Mouse (Mus musculus): ENCODE data around the gene Pik3c2a. TPM values are rescaled to one million over a fixed set of nuclear protein-coding genes. Genes with fewer than 3 reads are reported as not detected.

Pik3c2a gene
- polyA plus RNA-seq, 1 experiment from 2014 or later, result 29.1 TPM

- Histone ChIP-seq H3K4me2 (replicated peaks; ENCODE audit: low read depth, low read length) (peak within 1 kb of the TSS; percentile 80), H3K27ac (ENCODE audit: low read length) (peak within 1 kb of the TSS; percentile 87), H3K4me3 (ENCODE audit: low read length) (peak within 1 kb of the TSS; percentile 89), H3K9ac (replicated peaks; ENCODE audit: low read length) (peak within 1 kb of the TSS; percentile 96), H3K4me1 (ENCODE audit: insufficient read depth, low read length) (peaks cover 14% of the 10 kb centered on the region), H3K27me3 (ENCODE audit: insufficient read depth, low read length) (no peaks in the 10 kb centered on the region), H3K36me3 (ENCODE audit: insufficient read depth, low read length) (peaks cover 31% of the 10 kb centered on the region), H3K9me3 (ENCODE audit: low read length) (no peaks in the 10 kb centered on the region)
- WGBS, result under 1% methylated on average over 77 of the region's 78 CpGs
- ATAC-seq (ENCODE audit: low FRiP score, low TSS enrichment), result peak; percentile 98
Measured at GRCm38 (mm10) chr7:116333713-116334668, 109.3 kb downstream of the Pik3c2a start, which contains the start of gene Rps13. Gene Rps13 (minus strand): TSS chr7:116334195.

GRCm38 (mm10) chr7:116331246-116331645, 112.0 kb downstream of the Pik3c2a start:
- H3K27me3 ChIP-seq (ENCODE audit: insufficient read depth, low read length), result no peaks in the 10 kb centered on the region
- no peak overlapping the region for H3K4me3 ChIP-seq (ENCODE audit: low read length)
- no peak overlapping the region for H3K9ac ChIP-seq (replicated peaks; ENCODE audit: low read length)
- peaks cover 14% of the 10 kb centered on the region for H3K4me1 ChIP-seq (ENCODE audit: insufficient read depth, low read length)
- no peak overlapping the region for H3K27ac ChIP-seq (ENCODE audit: low read length)
- 90% methylated on average over 2 of the region's 2 CpGs for WGBS
- H3K9me3 ChIP-seq (ENCODE audit: low read length), result no peaks in the 10 kb centered on the region
- H3K4me2 ChIP-seq (replicated peaks; ENCODE audit: low read depth, low read length), result no peak overlapping the region
- no peak for ATAC-seq (ENCODE audit: low FRiP score, low TSS enrichment)
- H3K36me3 ChIP-seq (ENCODE audit: insufficient read depth, low read length), result peaks cover 31% of the 10 kb centered on the region

GRCm38 (mm10) chr7:116329858-116330257, 113.4 kb downstream of the Pik3c2a start:
- ATAC-seq (ENCODE audit: low FRiP score, low TSS enrichment), result no peak

GRCm38 (mm10) chr7:116328777-116329176, 114.5 kb downstream of the Pik3c2a start:
- WGBS, result 76% methylated on average over 7 of the region's 7 CpGs
- Histone ChIP-seq H3K36me3 (ENCODE audit: insufficient read depth, low read length) (peaks cover 31% of the 10 kb centered on the region), H3K4me2 (replicated peaks; ENCODE audit: low read depth, low read length) (no peak overlapping the region), H3K27me3 (ENCODE audit: insufficient read depth, low read length) (no peaks in the 10 kb centered on the region), H3K9me3 (ENCODE audit: low read length) (no peaks in the 10 kb centered on the region), H3K4me1 (ENCODE audit: insufficient read depth, low read length) (peaks cover 8% of the 10 kb centered on the region), H3K9ac (replicated peaks; ENCODE audit: low read length) (no peak overlapping the region), H3K4me3 (ENCODE audit: low read length) (no peak overlapping the region), H3K27ac (ENCODE audit: low read length) (no peak overlapping the region)
- ATAC-seq (ENCODE audit: low FRiP score, low TSS enrichment), result no peak

More at GRCm38 (mm10) chr7:116329858-116330257, 113.4 kb downstream of the Pik3c2a start:
- Histone ChIP-seq H3K9ac (replicated peaks; ENCODE audit: low read length) (no peak overlapping the region), H3K27ac (ENCODE audit: low read length) (no peak overlapping the region), H3K4me1 (ENCODE audit: insufficient read depth, low read length) (peaks cover 11% of the 10 kb centered on the region), H3K27me3 (ENCODE audit: insufficient read depth, low read length) (no peaks in the 10 kb centered on the region), H3K36me3 (ENCODE audit: insufficient read depth, low read length) (peaks cover 31% of the 10 kb centered on the region), H3K4me3 (ENCODE audit: low read length) (no peak overlapping the region), H3K9me3 (ENCODE audit: low read length) (no peaks in the 10 kb centered on the region), H3K4me2 (replicated peaks; ENCODE audit: low read depth, low read length) (no peak overlapping the region)
- WGBS, result 87% methylated on average over 4 of the region's 4 CpGs

- no peak for ATAC-seq (ENCODE audit: low FRiP score, low TSS enrichment)
- WGBS, result 88% methylated on average over 5 of the region's 5 CpGs
- Histone ChIP-seq H3K27ac (ENCODE audit: low read length) (no peak overlapping the region), H3K36me3 (ENCODE audit: insufficient read depth, low read length) (peaks cover 31% of the 10 kb centered on the region), H3K9ac (replicated peaks; ENCODE audit: low read length) (no peak overlapping the region), H3K4me1 (ENCODE audit: insufficient read depth, low read length) (peaks cover 5% of the 10 kb centered on the region), H3K9me3 (ENCODE audit: low read length) (no peaks in the 10 kb centered on the region), H3K27me3 (ENCODE audit: insufficient read depth, low read length) (no peaks in the 10 kb centered on the region), H3K4me2 (replicated peaks; ENCODE audit: low read depth, low read length) (no peak overlapping the region), H3K4me3 (ENCODE audit: low read length) (no peak overlapping the region)
Measured at GRCm38 (mm10) chr7:116327901-116328300, 115.3 kb downstream of the Pik3c2a start.

GRCm38 (mm10) chr7:116323331-116323964, 119.8 kb downstream of the Pik3c2a start:
- Histone ChIP-seq H3K9me3 (ENCODE audit: low read length) (no peaks in the 10 kb centered on the region), H3K4me1 (ENCODE audit: insufficient read depth, low read length) (no peaks in the 10 kb centered on the region), H3K27ac (ENCODE audit: low read length) (no peak overlapping the region), H3K4me3 (ENCODE audit: low read length) (no peak overlapping the region), H3K27me3 (ENCODE audit: insufficient read depth, low read length) (no peaks in the 10 kb centered on the region), H3K36me3 (ENCODE audit: insufficient read depth, low read length) (no peaks in the 10 kb centered on the region), H3K9ac (replicated peaks; ENCODE audit: low read length) (no peak overlapping the region), H3K4me2 (replicated peaks; ENCODE audit: low read depth, low read length) (no peak overlapping the region)
- 33% methylated on average over 10 of the region's 10 CpGs for WGBS
- peak; percentile 76 for ATAC-seq (ENCODE audit: low FRiP score, low TSS enrichment)

- peaks cover 10% of the 10 kb centered on the region; the same call in 1 of the 2 replicates for H3K27me3 ChIP-seq (ENCODE audit: insufficient read depth, low read length)
- H3K9ac ChIP-seq (replicated peaks; ENCODE audit: low read length), result no peak overlapping the region
- peaks cover 12% of the 10 kb centered on the region for H3K4me1 ChIP-seq (ENCODE audit: insufficient read depth, low read length)
- WGBS, result 20% methylated on average over 9 of the region's 9 CpGs
- H3K9me3 ChIP-seq (ENCODE audit: low read length), result no peaks in the 10 kb centered on the region
- H3K27ac ChIP-seq (ENCODE audit: low read length), result peak overlapping the region; percentile 86
- peak overlapping the region; percentile 97 for H3K4me2 ChIP-seq (replicated peaks; ENCODE audit: low read depth, low read length)
- no peaks in the 10 kb centered on the region for H3K36me3 ChIP-seq (ENCODE audit: insufficient read depth, low read length)
- H3K4me3 ChIP-seq (ENCODE audit: low read length), result peak overlapping the region; percentile 14; the same call in 1 of the 2 replicates
- ATAC-seq (ENCODE audit: low FRiP score, low TSS enrichment), result peak; percentile 37
Measured at GRCm38 (mm10) chr7:116309456-116309855, 133.8 kb downstream of the Pik3c2a start.

GRCm38 (mm10) chr7:116308632-116308991, 134.6 kb downstream of the Pik3c2a start:
- H3K36me3 ChIP-seq (ENCODE audit: insufficient read depth, low read length), result no peaks in the 10 kb centered on the region
- ATAC-seq (ENCODE audit: low FRiP score, low TSS enrichment), result peak; percentile 66
- peak overlapping the region; percentile 68 for H3K9ac ChIP-seq (replicated peaks; ENCODE audit: low read length)
- H3K27me3 ChIP-seq (ENCODE audit: insufficient read depth, low read length), result peaks cover 10% of the 10 kb centered on the region; the same call in 1 of the 2 replicates
- peaks cover 12% of the 10 kb centered on the region for H3K4me1 ChIP-seq (ENCODE audit: insufficient read depth, low read length)
- peak overlapping the region; percentile 78 for H3K4me3 ChIP-seq (ENCODE audit: low read length)
- H3K4me2 ChIP-seq (replicated peaks; ENCODE audit: low read depth, low read length), result peak overlapping the region; percentile 97
- peak overlapping the region; percentile 86 for H3K27ac ChIP-seq (ENCODE audit: low read length)
- 4% methylated on average over 16 of the region's 16 CpGs for WGBS
- H3K9me3 ChIP-seq (ENCODE audit: low read length), result no peaks in the 10 kb centered on the region

GRCm38 (mm10) chr7:116307871-116308631, 135.2 kb downstream of the Pik3c2a start, which contains the start of gene Plekha7:
Gene Plekha7 (minus strand): TSS chr7:116308376.
- peak; percentile 79 for ATAC-seq (ENCODE audit: low FRiP score, low TSS enrichment)
- peak within 1 kb of the TSS; percentile 68 for H3K9ac ChIP-seq (replicated peaks; ENCODE audit: low read length)
- peak within 1 kb of the TSS; percentile 97 for H3K4me2 ChIP-seq (replicated peaks; ENCODE audit: low read depth, low read length)
- under 1% methylated on average over 49 of the region's 65 CpGs for WGBS
- H3K9me3 ChIP-seq (ENCODE audit: low read length), result no peaks in the 10 kb centered on the region
- H3K27me3 ChIP-seq (ENCODE audit: insufficient read depth, low read length), result peaks cover 10% of the 10 kb centered on the region; the same call in 1 of the 2 replicates
- H3K36me3 ChIP-seq (ENCODE audit: insufficient read depth, low read length), result no peaks in the 10 kb centered on the region
- H3K4me3 ChIP-seq (ENCODE audit: low read length), result peak within 1 kb of the TSS; percentile 78
- H3K27ac ChIP-seq (ENCODE audit: low read length), result peak within 1 kb of the TSS; percentile 86
- peaks cover 12% of the 10 kb centered on the region for H3K4me1 ChIP-seq (ENCODE audit: insufficient read depth, low read length)

All from kidney, embryonic 16.5 days (tissue).